Mouse (Mus musculus) erythroid progenitor cell, adult 5-6 weeks (primary cell): Measurements from ENCODE around the gene Arhgap23. TPM values are rescaled to one million over a fixed set of nuclear protein-coding genes. Genes with fewer than 3 reads are reported as not detected.

Experiments used
- ATAC-seq: replicated peaks from 2 replicates; pipeline ENCODE4 v1.8.0; 2016; ENCODE audit warnings: moderate number of reproducible peaks, mild to moderate bottlenecking, moderate TSS enrichment, inconsistent platforms; ENCODE audit not compliant: poor library complexity, low FRiP score, severe bottlenecking
- total RNA-seq, 2 experiments: library from RNA; stranded (forward) in 1 of 2; stranded (reverse) in 1 of 2; fragments of 150-400 nt in 1 of 2; fragments of 186-747, 209-891 nt in 1 of 2; gene quantifications; 2 replicates each; pipeline versions ENCODE4 v1.2.3 to v1.2.4; 2015 to 2017; ENCODE audit warnings: low replicate concordance in 2 of 2

The Arhgap23 gene
- total RNA-seq, 2 experiments from 2014 or later = 71.1 to 82.6 TPM

DNA sequence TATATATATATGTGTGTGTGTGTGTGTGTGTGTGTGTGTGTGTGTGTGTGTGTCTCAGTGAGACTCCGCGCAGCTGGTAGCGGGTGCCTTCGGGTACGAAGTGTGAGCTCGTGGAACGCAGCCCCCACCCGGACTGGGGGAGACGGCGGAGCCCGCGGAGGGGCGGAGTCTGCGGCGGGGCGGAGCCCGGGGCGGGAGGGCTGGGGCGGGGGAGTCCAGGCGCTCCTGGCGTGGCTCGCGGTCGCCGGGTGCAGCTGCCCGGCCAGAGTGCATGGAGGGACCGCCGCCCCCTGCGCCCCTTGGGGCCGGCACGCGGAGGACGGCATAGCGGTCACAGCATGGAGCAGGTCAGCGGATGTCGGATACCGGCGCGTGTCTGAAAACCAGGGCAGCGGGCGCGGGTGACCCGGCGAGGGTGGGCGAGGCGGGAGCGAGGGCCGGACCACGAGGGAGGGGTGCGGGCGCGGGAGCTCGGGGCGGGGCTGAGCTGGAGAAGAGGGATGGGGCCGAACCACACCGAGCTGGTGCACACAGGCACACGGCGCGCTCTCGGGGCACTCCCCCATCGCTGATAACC is 11.1 kb upstream of the Arhgap23 start:
- ATAC-seq = no peak

DNA sequence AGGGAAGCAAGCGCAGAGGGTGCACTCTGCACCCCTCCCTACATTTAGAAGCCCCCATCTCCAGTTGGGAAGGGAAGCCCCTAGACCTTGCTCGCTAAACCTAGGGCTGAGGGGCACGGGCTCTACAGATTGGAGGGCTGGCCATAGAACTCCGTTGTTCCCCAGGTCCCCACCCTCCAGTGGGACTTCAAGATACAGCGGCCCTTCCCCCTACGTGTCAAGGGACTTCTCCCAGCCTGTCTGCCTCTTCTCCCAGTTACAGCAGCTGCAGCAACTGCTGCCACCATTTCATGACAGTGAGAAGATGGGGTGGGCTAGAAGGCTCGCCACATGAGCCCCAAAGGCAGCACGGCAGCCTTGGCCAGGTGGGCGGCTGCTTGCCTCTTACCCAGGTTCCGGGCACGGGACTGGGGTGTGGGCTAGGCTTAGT is 10.6 kb upstream of the Arhgap23 start:
- ATAC-seq = no peak

DNA sequence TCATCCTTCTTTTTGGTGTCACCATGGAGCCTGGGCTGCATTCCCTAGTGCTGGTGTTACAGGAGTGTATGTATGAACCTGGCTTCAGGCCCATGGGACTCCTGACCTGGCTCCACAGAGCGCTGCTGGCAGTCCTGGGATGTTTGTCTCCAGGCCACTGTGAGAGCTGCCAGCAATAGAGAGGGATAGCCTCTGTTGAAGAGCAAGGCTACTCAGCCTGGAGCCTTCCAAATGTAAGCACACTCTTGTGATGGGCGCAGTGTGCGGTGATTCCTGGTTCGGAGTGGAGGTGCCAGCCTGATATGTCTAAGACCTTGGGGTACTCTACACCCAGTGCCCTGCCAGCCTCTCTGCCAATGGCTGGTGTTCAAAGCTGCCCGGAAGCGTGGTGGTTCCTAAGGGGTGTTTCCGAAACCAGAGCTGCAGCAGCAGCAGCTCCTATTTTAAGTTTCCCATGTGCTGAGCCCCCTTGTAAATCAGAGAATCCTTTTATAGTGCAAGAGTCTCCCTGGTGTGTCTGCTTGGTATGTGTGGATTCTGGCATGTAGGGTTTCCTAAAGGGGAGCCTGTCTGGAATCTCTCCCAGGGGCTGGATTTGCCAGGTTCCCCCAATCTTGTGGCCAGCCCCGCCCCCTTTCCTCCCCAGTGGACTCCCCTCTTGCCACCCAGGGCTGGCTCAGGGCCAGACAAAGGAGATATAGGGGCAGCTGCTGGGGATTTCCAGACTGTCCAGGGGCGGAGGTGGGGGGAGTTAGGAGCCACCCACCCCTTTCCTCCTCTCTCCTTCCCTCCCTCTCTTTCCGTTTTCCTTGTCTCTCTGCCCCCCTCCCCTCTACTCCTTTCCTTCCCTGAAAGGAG is 9.0 kb upstream of the Arhgap23 start:
- no peak for ATAC-seq

DNA sequence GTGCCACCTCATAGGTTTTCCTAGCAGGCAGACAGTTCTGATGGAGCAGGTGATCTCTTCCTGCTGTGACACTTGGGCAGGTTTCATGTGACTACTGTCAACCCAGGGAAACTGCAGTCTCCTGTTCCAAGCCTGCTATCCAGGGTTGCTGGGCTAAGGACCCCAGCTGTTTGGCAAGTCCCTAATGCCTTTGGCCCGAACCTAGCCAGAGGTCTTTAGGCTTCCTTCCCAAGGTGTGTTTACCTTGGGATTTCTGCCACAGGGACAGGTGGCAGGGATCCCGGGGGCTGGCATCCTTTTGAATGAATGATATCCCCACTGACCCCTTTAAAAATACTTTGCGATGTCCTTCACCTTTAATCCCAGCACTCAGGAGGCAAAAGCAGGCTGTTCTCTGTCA is 7.9 kb upstream of the Arhgap23 start:
- no peak for ATAC-seq

DNA sequence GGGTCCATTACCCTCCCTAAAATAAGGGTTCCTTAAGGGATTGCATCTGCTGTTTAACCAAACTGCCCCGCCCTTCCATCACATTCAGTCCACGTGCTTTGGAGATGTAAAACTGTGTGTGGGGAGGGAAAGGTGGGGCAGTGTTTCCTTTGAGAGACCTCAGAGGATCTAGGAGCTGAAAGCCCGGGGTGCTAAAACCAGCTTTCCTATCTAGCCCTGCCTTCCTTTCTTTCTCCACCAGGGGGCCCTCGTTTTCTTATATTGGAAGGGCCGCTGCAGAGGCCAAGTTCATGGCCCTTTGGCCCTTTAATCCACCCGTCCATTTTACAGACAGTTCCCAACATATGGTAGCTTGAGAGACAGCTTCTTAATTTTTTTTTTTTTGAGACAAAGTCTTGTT is 7.2 kb upstream of the Arhgap23 start:
- peak; percentile 70 for ATAC-seq

DNA sequence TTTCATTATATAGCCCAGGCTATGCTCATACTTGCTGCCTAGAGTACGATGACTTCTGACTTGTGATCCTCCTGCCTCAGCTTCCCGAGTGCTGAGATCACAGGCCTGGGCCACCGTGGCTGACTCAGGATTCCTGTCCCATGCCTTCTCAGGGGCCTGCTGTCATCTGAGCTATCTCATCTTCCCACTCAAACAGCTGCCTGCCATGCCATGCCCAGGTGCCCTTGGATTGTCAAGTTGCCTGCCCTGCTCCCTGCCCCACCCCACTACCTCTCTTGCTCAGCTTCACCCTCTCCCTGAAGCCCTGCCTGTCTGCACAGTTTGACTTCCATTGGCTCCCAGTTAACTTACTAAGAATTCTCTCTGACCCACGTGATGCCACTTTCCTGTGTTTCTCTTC is 4.4 kb upstream of the Arhgap23 start:
- no peak for ATAC-seq

DNA sequence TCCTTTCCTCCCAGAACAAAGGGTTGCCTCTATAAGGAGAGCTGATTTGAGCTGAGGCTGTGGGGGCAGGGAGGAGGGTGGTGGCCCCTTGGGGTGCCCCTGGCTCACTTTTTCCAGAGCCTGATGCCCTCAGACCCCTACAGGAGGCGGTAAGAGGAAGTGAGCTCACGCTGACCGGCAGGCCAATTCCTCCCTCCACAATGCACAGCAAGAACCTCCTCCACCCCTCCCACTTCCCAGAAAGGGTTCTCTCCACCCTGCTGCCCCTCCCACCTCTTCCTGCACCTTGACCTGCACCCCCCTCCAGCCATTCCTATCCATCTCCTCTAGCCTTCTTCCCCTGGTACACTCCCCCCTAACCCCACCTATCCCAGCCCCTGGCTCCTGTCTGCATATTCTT is 3.2 kb upstream of the Arhgap23 start:
- ATAC-seq = no peak

DNA sequence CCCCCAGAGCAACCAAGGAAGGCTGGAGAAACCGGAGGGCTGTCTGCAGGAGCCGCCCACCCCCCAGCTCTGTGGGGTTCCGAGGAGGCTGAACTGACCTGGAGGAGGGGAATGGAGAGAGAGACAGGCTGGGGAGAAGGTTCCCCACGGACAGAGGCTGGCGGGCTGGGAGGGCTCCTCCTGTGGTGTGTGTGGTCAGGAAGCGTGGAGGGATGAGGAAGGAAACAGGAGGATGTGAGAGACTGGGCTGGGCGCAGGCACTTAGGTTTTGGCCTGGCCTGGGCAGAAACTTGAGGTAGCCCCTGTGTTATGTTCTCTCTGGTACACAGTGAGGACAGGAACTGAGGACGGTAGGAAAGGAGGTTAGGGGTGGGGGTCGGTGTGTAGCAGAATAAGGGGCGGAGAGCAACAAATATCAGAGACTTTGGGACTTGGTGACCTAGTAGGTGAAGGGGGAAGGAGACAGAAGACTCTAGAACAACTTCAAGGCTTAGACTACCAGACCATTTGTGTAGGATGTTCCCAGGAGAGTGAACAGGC is 2.5 kb upstream of the Arhgap23 start:
- ATAC-seq = no peak

DNA sequence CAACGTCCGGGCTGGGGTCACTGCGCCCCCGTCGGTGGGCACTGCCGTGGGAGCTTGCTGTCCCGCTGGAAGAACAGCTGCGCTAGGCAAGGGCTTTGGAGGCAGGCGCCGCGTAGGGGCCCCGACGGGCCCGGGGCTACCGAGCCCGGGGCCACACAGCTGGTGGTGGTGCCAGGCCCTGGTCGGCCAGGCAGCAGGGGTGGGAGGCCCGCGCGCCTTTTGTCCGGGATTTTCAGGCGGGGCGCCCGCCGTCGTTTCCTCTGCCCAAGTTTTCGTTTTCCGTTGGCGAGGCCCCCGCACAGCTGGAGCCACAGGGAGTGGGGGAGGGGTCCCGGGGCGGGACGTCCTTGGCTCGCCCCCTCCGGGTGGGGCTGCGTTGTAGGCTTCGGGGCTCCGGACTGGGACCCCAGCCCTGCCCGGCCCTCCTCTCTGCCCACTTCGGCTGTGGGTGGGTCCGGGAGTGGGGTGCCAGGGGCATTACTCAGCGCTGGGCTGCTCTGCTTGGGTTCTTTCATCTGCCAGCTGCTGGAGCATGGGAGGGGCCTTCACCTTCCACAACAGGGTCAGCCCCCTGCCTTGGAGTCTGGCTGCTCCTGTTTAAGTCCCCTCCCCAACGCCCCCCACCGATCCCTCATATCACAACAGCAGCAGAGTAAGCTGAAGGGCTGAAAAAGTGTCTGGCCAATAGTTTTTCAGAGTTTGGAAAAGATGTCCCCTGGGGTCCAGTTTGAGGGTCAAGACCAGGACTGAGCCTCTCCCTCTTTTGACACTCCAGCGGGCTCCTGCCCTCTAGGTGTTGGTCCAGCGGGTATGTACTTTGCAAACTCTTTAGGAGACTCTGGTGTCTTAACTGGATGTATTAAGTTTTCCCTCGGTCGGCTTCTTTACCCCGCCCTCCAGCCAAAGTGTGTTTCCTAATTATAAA is 641 bp downstream of the Arhgap23 start:
- ATAC-seq = no peak

DNA sequence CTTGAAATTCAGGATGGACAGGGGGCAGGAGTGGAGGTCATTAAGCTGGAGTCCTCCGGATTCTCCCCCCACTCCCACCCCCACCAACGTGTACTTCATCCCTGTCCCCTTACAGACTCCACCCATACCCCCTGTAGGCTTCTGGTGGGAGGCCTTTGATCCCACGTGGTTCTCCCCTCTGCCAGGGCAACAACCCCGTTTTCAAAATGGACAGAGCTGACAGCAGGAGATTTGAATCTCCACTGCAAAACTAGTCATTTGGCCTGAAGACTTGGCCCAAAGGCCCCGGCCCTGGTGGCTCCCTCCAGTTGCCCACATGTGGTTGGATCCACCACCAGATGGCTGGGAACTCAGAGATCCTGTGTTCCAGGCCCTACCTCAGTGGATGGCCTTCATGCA is 1.3 kb downstream of the Arhgap23 start:
- no peak for ATAC-seq

DNA sequence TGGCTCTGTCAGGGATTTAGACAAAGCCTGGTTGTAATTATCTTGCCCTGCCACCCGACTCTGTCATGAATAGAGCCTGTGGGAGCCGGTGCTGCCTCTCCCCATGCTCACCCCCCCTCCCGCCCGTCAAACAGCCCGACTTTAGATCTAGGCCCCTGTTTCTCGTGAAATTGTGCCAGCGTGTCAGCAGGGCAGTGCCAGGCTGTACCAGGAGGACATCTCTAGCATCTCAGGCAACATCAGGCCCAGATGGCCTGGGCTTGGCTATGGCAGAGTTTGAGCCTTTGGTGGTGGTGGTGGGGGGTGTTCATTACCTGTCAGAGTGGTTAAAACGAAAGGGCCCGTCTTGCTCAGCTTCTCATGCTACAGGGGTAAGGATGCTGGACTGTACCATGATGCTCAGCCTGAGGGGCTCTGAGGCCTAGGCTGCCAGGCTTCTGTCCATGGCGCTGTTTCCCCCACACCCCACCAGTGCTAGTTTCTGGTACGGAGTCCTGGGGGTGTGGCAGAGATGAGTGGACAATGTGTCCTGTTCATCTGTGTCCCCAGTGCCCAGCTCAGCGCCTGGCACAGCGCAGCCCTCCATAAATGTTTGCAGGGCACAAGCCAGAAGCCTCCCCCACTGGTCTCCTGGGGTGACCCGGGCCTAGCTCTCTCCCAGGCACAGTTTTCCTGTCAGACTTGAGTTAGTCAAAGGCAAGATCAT is 3.7 kb downstream of the Arhgap23 start:
- no peak for ATAC-seq

DNA sequence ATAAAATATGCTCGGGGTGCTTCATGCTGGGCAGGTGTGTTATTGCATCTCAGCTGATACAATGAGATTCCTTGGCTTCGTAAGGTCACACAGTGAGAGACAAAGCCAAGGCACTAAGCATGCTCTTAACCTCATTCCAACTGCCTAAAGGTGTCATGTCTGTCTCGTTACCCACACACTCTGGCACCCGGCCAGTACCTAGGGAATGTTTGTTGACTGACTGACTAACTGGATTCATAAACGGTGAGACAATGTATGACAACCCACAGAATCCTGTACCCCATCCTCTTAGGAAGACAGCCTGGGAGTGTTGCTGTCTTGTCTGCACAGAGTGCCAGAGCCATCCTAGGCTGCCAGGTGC is 4.2 kb downstream of the Arhgap23 start:
- ATAC-seq = no peak

DNA sequence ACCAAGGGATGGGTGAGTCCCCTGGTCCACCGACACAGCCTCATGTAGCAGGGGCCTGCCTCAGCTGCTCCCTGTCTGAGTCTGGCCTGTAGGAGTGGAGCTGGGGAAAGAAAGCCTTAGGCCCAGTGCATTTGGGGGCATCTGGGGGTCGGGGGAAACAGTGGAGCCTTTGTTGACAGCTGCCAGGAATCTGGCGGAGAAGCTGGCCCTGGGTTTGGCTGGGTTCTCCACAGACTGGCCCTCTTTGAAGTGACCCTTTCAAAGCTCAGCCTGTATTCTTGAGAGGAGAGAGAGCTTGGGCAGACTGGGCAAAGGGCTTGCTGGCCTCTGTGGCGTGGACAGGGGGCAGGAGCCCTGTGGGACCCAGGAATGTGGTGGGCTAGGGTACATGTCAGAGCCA is 7.2 kb downstream of the Arhgap23 start:
- ATAC-seq = no peak

DNA sequence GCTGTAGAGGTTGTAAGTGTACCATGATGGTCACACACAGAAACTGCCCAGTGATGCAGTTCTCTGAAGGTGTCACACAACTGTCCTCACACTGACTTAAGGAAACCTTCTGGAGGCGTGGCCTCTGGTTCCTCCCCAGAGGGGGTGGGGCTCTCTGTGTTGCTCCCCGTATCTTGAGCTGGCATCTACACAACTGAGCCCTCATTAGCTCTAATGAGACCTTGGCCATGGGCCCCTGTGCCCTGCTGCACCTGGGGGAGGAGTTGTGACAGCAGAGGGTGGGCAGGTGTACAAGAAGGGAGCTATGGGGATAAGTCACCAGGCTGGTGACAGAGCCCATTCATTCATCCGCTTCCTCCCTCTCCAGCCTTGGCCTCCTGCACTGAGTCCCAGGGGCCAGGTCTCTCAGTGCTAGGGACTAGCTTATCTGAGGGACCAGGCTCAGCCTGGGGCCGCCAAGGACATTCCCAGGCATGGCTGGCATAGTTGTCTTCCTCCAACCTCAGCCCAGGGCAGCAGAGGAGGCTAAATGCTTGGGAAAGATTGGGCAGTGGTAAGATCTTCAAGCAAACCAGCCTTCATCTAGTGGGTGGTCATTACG is 8.9 kb downstream of the Arhgap23 start:
- peak; percentile 61 for ATAC-seq

DNA sequence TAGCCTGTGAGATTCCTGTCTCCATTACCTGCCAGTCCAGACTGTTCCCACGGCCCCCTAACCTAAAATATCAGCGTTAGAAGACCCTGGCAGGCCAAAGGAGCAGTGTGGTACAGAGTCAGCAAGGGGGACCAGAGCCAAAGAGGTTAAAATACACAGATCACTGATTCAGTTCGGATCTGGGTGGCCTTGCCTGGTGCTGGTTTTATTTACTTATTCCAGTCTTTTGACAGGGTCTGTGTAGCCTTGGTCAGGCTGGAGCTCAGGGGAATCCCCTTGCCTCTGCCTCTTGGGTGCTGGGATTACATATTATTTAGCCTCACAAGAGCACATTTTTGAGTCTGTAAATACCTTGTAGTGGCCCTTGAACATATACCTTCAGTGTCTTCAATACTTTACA is 9.5 kb downstream of the Arhgap23 start:
- ATAC-seq = no peak

DNA sequence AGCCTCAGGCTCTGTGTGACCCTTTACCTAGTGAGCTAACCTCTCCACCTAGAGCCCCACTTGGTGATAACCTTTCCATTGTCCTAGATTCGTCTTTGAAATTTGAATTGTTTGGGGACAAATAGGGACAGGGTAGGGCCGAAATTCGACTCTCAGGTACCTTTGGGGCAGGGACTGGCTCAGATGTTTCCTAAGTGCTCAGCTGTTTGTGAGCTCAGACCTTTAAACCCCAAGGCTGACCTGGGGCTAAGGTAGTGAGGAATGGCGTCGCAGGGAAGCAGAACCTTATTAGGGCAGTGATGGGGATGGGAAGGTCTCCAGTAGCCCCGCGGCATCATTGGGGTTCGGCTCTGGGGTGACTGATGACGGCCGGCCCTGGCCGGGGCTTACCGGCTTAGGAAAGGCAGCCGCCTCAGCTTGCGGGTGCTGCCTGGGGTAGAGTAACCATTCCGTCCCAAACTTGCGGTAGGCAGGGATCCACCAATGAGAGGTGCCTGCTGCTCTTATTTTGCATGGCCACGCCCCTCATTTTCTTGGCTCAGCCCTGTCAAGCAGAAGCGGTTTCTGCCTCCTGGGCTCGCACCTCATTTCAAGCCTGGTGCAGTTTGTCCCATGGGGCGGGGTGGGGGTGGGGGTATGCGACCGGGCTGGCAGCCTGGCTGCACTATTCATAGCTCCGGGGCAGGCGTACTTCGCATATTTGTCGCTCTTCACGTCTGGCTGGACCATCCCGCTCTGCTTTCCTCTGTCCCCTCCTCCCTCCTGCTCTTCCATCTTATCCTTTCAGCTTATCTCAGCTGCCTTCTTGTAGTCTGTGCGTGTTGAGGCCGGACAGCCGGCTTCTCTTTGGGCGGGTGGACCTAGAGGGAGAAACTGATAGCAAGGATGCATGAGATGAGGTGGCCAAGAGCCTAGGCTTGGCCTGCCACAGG is 12.7 kb downstream of the Arhgap23 start:
- ATAC-seq = peak; percentile 77

DNA sequence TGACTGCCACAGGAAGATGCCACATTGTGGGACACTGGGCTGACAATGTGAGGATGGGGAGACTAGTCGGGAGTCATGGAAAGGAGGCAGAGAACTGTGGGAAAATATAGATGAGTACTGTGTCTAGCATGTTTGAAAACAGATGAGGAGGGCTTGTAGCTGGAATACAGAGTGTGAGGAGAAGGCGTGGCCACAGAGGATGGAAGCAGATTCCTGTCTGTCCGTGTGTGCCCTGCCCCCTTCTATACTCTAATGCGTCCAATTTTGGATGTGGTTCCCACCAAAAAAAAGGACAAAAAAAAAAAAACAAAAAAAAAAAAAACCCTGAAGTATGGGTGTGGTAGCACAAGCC is 13.4 kb downstream of the Arhgap23 start:
- ATAC-seq = peak; percentile 53

DNA sequence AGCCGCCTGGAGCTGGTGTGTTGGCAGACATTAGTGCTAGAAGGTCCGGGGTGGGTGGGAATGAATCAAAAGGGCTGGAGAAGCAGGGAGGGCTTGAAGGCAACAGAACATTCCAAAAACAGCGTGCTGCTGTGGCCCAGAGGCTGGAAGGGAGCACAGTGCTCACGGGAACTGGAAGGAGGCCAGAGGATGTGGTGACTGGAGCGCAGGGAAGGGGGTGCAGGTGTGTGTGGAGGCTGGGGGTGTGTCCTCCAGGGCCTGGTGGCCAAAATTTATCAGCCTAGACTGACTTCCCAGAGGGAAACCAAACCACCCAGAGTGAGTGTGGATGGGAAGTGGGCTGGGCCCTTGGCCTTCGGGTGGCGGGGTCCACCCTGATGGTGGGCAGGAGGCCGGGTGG is 14.3 kb downstream of the Arhgap23 start:
- ATAC-seq = no peak
